Mouse (Mus musculus): ENCODE data around the gene Sp100.

The Sp100 gene

DNA sequence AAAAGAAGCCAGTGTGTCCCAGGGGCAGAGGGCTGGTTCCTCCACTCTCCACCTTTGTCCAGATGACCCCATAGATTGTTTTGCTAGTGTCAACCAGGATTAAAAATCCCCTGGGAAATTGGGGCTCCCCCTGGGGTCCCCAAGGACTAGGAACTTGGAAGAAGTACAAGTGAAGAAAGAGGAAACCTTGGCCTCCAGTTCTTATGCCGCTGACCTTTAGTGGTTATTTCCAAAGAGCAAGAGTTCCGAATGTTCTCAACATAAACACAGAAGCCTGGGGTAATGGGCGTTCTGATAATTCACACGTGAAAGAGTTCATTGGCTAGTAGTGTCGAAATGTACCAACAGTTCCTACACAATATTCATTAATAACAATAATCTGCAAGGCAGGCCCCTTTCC is 96.7 kb downstream of the Sp100 start:
- DNase-seq (ENCODE audit: low spot score in 2 of 2) = no peak

DNA sequence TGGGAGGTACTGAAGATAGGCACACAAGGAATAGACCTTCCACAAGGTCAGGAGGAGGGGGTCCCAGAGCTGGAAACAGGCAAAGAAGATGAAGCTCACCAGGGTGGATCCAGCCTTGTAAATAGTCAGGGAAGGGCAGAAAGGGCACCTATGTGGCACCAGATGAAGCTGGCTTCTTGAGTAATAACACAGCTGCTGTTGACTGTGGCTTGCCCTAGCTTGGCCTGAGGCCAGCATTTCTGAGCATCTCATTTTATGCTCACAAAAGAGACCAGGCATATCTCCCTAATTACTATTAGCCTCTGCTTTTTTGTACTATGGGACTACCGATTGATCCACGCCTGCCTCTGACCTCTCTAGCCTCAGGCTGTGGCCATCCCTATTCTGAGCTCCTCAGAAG is 100.0 kb downstream of the Sp100 start:
- no peak for DNase-seq (ENCODE audit: low spot score in 2 of 2)

DNA sequence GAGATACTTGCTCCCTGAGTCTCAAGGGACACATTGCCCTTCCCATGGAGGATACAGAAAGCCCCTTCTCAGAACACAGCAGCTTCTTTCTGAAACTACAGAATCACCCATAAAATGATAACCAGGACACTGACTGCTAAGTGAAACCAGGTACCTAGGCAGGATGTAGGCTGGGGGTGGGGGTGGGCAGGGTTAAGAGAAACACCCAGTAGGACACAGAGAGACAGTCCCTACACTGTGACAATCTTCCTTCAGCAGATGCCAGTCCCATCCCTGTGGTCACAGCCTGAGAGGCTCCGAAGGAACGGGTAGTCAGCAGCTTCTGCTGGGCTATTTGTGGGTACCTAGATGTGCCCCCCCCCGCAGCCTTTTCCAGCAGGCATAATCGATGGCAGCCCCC is 100.9 kb downstream of the Sp100 start:
- no peak for DNase-seq (ENCODE audit: low spot score in 2 of 2)

DNA sequence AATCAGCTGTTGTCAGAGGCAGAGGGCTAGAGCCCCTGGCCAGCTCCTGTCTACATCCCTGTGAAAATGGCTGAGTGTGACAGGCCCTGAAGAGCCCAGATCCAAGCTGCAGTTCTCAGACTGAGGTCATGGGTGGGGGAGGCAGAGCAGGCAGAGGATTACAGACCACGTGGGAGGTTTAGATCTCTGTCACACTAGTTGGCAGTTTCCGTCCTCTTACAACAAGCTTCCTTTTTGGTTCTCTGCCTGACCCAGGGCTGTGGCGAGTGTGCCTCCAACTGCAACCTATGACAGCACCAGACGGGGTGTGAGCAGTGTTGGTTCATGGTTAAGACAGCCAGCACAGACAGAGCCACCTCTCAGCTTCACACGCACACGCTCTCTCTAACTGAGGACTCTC is 101.7 kb downstream of the Sp100 start:
- DNase-seq (ENCODE audit: low spot score in 2 of 2) = peak in 1 of 2 experiments; percentile 32

DNA sequence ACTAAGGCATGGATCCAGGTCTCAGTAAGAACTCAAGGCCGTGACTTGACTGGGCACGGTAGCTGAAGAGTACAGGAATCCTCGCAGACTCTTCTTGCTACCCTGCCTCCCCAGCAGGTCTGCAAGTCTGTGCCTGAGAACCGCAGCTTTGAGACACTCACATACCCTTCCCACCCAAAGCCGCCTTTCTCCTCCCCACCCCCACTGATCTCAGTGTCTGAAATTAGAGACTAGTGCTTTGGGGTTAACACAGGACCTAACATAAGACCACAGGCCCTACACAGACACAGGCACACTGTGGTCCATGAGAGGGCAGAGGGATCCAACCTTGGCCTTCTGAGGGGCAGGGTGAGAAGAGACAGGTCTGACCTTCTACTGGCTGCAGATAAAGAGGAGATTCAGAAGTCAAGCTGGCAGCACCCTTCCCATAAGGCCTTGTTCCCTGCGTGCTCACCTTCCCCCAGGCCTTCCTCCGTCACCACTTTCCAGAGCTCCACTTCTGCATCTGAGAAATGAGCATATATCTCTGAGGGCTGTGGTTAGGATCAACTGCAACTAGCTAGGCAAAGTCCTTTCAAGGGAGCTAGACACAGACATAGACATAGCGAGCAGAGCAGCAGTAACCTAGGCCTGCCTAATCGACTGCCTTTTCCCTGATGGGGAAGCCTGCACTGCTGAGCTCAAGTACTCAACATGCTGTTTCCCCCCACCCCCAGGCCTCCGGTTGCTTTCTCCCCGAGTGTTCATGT is 102.3 kb downstream of the Sp100 start:
- no peak for DNase-seq (ENCODE audit: low spot score in 2 of 2)

DNA sequence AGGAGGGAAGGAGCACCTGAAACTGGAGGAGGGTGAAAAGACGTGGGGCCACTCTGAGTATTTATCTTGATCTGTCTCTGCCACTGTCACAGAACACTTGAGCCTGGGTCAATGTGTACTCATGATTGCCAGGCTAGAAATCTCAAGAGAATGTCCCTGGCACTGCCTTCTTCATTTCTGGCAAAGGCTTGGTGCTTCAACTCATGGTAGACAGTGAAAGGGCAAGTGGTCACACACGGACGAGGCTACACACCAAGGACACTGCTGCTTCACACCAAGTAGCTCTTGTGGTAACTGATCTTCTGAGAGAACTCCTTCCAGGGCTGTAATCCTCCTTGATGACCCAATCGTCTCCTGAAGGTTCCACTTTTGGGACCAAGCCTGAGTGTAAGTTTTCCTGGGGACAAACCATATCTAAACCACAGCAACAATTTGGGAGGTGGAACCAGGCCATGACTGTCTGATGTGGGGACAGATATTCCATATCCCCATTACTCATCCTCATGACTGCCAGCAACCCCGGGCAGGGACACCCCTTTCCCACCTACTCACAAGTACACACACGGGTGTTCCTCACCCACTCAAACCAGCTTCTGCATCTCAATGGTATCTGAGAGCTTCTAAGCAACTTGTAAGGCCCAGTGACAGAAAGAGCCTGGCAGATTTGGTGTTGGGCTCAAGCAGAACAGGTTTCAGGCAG is 107.9 kb downstream of the Sp100 start:
- DNase-seq (ENCODE audit: low spot score in 2 of 2) = no peak

DNA sequence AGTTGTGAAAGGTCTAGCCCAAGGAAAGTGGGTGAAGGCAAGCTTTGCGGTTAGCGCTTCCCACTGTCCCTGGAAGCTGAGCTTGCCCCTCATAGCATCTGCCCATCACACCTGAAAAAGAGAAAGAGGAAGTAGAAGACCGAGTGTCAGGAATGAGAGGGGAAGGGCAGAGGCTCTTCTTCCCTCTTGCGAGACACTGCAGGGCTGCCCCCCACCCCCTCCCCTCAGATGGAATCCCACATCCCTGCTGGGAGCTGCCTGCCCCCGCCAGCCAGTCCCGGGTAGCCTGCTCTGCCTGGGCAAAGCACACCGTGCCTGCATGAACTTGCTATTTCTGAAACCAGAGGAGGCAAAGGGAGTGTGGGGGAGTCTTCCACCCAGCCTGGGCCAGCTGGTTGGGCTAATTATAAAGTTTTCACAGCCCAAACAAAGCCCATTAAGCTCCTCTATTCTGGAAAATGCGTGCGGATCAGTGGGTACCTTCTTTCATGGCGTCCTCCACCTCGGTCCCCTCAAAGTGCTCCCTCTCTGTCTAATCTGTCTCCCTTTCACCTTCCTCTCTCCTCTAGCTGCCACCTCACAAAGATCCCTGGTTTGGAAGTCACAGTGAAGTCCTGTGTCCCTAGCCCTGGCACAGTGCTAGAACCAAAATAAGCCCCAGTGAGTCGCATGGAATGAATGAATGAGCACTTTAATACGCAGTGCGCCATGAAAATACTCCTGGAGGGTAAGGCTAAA is 108.6 kb downstream of the Sp100 start:
- peak in 1 of 2 experiments; percentile 27 for DNase-seq (ENCODE audit: low spot score in 2 of 2)

DNA sequence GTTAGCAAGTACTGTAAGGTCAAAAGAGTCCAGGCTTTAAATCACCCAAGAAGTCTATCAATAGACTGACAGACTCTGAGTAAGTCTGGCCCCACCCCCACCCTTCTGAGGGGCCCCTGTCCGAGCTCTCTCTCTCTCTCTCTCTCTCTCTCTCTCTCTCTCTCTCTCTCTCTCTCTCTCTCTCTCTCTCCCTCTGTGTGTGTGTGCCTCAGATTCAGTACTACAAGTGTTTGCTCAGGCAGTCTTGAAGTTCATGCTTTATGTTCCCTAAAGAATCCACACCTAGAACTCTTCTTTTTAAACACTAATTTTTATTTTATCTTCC is 109.1 kb downstream of the Sp100 start:
- DNase-seq (ENCODE audit: low spot score in 2 of 2) = no peak

Measured in right cerebral cortex, postnatal 10 days (tissue).